ENCODE assay signal across 11 mouse cellular contexts in genomic region chr4:151728391-151729065, GRCm38 (mm10).
A peak's percentile ranks its signal among the peaks of the same experiment; 100 is the strongest.
DNase-seq lines count a peak whose midpoint lies in the region; ATAC-seq lines count a peak whose summit lies in the region.
"Had no signal": no experiment of that assay in that cellular context is flagged by ENCODE, and none has a peak within 500 bp of the region (broad histone marks: within the 10 kb centered on the region; RNA-seq: fewer than 3 reads in every experiment).

No protein-coding gene starts in this region.

- H3K27ac ChIP-seq in liver, embryonic 12.5 days: peak overlapping the region; percentile 91
- H3K27ac ChIP-seq: heart, embryonic 10.5 days had no signal

- no peaks in the 10 kb centered on the region for H3K36me3 ChIP-seq in liver, embryonic 12.5 days
- H3K36me3 ChIP-seq: heart, embryonic 10.5 days had no signal

- no peak for ATAC-seq in liver, embryonic 12.5 days

- 81% methylated on average over 11 of the region's 11 CpGs for WGBS in liver, embryonic 12.5 days (ENCODE audit: insufficient replicate concordance)

- DNase-seq in cerebellum, postnatal 25 days: peak; percentile 16 to 37
- no peak for DNase-seq in cerebellum, adult 9-10 months
- no peak for DNase-seq in liver
- peak; percentile 51 for DNase-seq in layer of hippocampus, adult 9-11 months
- peak; percentile 18 to 20 for DNase-seq in right cerebral cortex, postnatal 36 days (ENCODE audit: low spot score in 2 of 2)
- no peak for DNase-seq in urinary bladder, adult 18-20 months (ENCODE audit: low spot score in 2 of 2)
- DNase-seq in thymus, postnatal 25 days: no peak
- DNase-seq: cerebellum, adult 2 months; heart, postnatal 36 days had no signal

- no peaks in the 10 kb centered on the region for H3K9me3 ChIP-seq in liver, embryonic 12.5 days (replicated peaks)
- H3K9me3 ChIP-seq: heart, embryonic 10.5 days had no signal

- H3K4me1 ChIP-seq in liver, embryonic 12.5 days: peaks cover 79% of the 10 kb centered on the region

- H3K4me2 ChIP-seq in liver, embryonic 12.5 days: no peak overlapping the region

- H3K9ac ChIP-seq in liver, embryonic 12.5 days: peak overlapping the region; percentile 49

- no peak overlapping the region for H3K4me3 ChIP-seq in liver, embryonic 12.5 days
- H3K4me3 ChIP-seq: heart, embryonic 10.5 days had no signal

- no peaks in the 10 kb centered on the region for H3K27me3 ChIP-seq in liver, embryonic 12.5 days (replicated peaks)

Comparison
In these comparisons a context has a peak if more than half of its experiments do, and no peak if none do; other contexts are left out.
1. DNase-seq: peak in cerebellum, postnatal 25 days (2 of 2), layer of hippocampus, adult 9-11 months (single experiment) and right cerebral cortex, postnatal 36 days (2 of 2); none in cerebellum, adult 9-10 months (single experiment), liver (single experiment), urinary bladder, adult 18-20 months (0 of 2) and thymus, postnatal 25 days (single experiment).